Mouse (Mus musculus) forebrain, postnatal 0 days (tissue): Measurements from ENCODE around the gene Ccdc77. TPM values are rescaled to one million over a fixed set of nuclear protein-coding genes. Genes with fewer than 3 reads are reported as not detected.

Source experiments
- ATAC-seq: fragments of 200-750 bp; cut with Nextera tagmentation; 2 replicates; pipeline ENCODE4 v1.8.0; 2017; ENCODE audit warnings: mild to moderate bottlenecking, moderate library complexity
- DNase-seq: peaks from one replicate; pipeline ENCODE4 v3.0.0-alpha.2; 2015
- H3K27ac ChIP-seq: fragments of 300-500 bp; sonication (generic); 2 replicates; pipeline ENCODE4 v1.5.1; 2014; ENCODE audit warnings: low read depth, mild to moderate bottlenecking, antibody characterized with exemption, low read length, moderate library complexity, mixed read lengths
- H3K27me3 ChIP-seq: fragments of 300-500 bp; sonication (generic); 2 replicates; pipeline ENCODE4 v1.6.1; 2014; ENCODE audit warnings: mild to moderate bottlenecking, low read length, mixed read lengths; ENCODE audit not compliant: insufficient read depth
- H3K36me3 ChIP-seq: fragments of 300-500 bp; sonication (generic); 2 replicates; pipeline ENCODE4 v1.6.1; 2014; ENCODE audit warnings: mild to moderate bottlenecking, moderate library complexity; ENCODE audit not compliant: insufficient read depth
- H3K4me1 ChIP-seq: fragments of 300-500 bp; sonication (generic); 2 replicates; pipeline ENCODE4 v1.6.1; 2014; ENCODE audit warnings: antibody characterized with exemption; ENCODE audit not compliant: insufficient read depth
- H3K4me2 ChIP-seq: fragments of 300-500 bp; sonication (generic); 2 replicates; pipeline ENCODE4 v1.6.1; 2014; ENCODE audit warnings: low read depth, mild to moderate bottlenecking, moderate library complexity
- H3K4me3 ChIP-seq: fragments of 300-500 bp; sonication (generic); 2 replicates; pipeline ENCODE4 v1.5.1; 2014; ENCODE audit warnings: low read depth, low read length, mixed read lengths
- H3K9ac ChIP-seq: fragments of 300-500 bp; sonication (generic); 2 replicates; pipeline ENCODE4 v1.6.1; 2014; ENCODE audit warnings: mild to moderate bottlenecking
- H3K9me3 ChIP-seq: fragments of 300-500 bp; sonication (generic); 2 replicates; pipeline ENCODE4 v1.6.1; 2016; ENCODE audit warnings: low read length
- CTCF ChIP-seq: sonication (generic); IDR thresholded peaks from 2 replicates; pipeline ENCODE4 v1.5.1; 2016; ENCODE audit warnings: antibody characterized with exemption, control low read depth, low read depth
- WGBS: fragments of 180-500 bp; shearing (Covaris S2); extraction: QIAGEN DNeasy Blood & Tissue Kit; methylation state at CpG from one replicate; pipeline ENCODE4 v1.1.7; 2014; 5-methylcytosine and 5-hydroxymethylcytosine counted together
- polyA plus RNA-seq: library from polyadenylated mRNA; unstranded; fragments of >200 nt; fragmentation: Nextera tagmentation; extraction: Ambion mirVana; gene quantifications from 2 replicates; pipeline ENCODE4 v1.2.1, GENCODE M21; 2015
- total RNA-seq: library from RNA; depleted of rRNA; stranded (reverse); fragments of >200 nt; gene quantifications from 2 replicates; pipeline ENCODE4 v1.2.3, GENCODE M21; 2014; rRNA removed

Ccdc77 gene
- total and polyA plus RNA-seq, 2 experiments from 2014 or later = 8.3 to 13.5 TPM

- Histone ChIP-seq H3K4me3 (no peak overlapping the region), H3K9me3 (no peaks in the 10 kb centered on the region), H3K9ac (no peak overlapping the region), H3K27ac (no peak overlapping the region), H3K4me1 (no peaks in the 10 kb centered on the region), H3K27me3 (no peaks in the 10 kb centered on the region), H3K36me3 (no peaks in the 10 kb centered on the region), H3K4me2 (no peak overlapping the region)
- 58% methylated on average over 4 of the region's 4 CpGs for WGBS
- DNase-seq (no peak), ATAC-seq (peak; percentile 27; the same call in 1 of the 2 replicates)
- TF ChIP-seq CTCF = no peak
Measured at GRCm38 (mm10) chr6:120274887-120275286, 89.3 kb downstream of the Ccdc77 start.

Other genes with a start within 250 kb of the Ccdc77 start
- not detected in 2 replicates for gene D330020A13Rik, start 70.0 kb downstream of the Ccdc77 start, total RNA-seq
- 0.18 TPM in 1 of 2 replicates, not detected in the other for gene D330020A13Rik, start 70.0 kb downstream of the Ccdc77 start, polyA plus RNA-seq
- gene B4galnt3, start 69.8 kb downstream of the Ccdc77 start, total RNA-seq = 0.69 and 1.2 TPM in 2 replicates
- 0.05 and 0.16 TPM in 2 replicates for gene B4galnt3, start 69.8 kb downstream of the Ccdc77 start, polyA plus RNA-seq
- gene Kdm5a, start 250 bp downstream of the Ccdc77 start, total RNA-seq = 29.6 and 44.3 TPM in 2 replicates
- 14.0 and 18.0 TPM in 2 replicates for gene Kdm5a, start 250 bp downstream of the Ccdc77 start, polyA plus RNA-seq
- 2.5 and 4.2 TPM in 2 replicates for gene Il17ra, start 98.9 kb upstream of the Ccdc77 start, total RNA-seq
- gene Il17ra, start 98.9 kb upstream of the Ccdc77 start, polyA plus RNA-seq = 3.2 and 3.4 TPM in 2 replicates
- 26.1 and 27.6 TPM in 2 replicates for gene Tmem121b, start 129.4 kb upstream of the Ccdc77 start, total RNA-seq
- gene Tmem121b, start 129.4 kb upstream of the Ccdc77 start, polyA plus RNA-seq = 2.7 and 3.0 TPM in 2 replicates
- 27.8 and 29.9 TPM in 2 replicates for gene Hdhd5, start 166.9 kb upstream of the Ccdc77 start, total RNA-seq
- gene Hdhd5, start 166.9 kb upstream of the Ccdc77 start, polyA plus RNA-seq = 13.9 and 14.9 TPM in 2 replicates